Mouse (Mus musculus): ENCODE results near the gene T. TPM values are rescaled to one million over a fixed set of nuclear protein-coding genes. Genes with fewer than 3 reads are reported as not detected.

Gene T
- polyA plus RNA-seq, 1 experiment from 2014 or later: 1.3 TPM

DNA sequence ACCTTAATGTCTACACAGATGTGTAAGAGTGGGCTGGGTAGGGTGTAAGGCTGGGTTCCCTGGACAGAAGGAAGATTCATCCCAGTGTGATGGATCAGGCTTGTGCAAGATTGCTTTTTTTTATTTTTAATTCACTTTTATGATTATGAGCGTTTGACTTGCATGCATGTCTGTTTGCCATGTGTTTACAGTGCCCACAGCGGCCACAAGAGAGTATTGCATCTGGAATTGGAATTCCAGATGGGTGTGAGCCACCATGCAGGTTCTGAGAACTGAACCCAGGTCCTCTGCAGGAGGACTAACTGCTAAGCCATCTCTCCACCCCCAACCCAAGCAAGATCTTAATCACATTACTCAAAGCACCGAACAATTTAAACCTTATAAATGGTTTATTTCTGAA lies 9.8 kb downstream of the T start:
- ATAC-seq (ENCODE audit: low FRiP score, low read depth): no peak
- Histone ChIP-seq H3K4me3 (no peak overlapping the region), H3K27ac (no peak overlapping the region), H3K4me1 (no peaks in the 10 kb centered on the region), H3K4me2 (replicated peaks) (no peak overlapping the region), H3K36me3 (no peaks in the 10 kb centered on the region), H3K9me3 (no peaks in the 10 kb centered on the region), H3K27me3 (replicated peaks) (peaks cover 2% of the 10 kb centered on the region; the same call in 1 of the 2 replicates), H3K9ac (no peak overlapping the region)
- 64% methylated on average over 3 of the region's 3 CpGs for WGBS

DNA sequence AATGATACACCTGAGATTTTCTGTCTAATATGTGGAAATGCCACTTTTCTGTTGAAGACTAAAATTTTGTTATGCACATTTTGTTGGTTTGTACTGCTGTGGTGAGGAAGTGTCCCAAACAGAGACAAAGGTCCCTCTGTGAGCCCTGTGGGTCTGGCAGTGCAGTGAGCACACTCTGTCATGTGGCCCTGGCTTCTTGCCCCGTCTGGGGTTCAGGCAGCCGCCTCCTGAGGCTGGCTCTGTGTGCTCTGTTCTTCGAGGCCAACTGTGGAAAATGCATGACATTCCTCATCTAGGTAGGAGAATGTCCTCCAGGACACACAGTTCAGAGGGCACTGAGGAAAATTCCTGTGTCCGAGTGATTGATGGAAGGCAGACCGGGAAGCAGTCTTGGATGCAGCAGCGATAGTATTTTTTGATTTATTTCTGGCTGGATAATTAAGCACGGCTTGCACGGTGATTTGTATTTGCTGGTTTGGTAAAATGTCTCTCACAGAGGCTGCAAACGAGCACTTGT lies 13.5 kb downstream of the T start:
- no peaks in the 10 kb centered on the region for H3K4me1 ChIP-seq
- 20% methylated on average over 9 of the region's 9 CpGs for WGBS
- no peak for ATAC-seq (ENCODE audit: low FRiP score, low read depth)
- no peak overlapping the region for H3K27ac ChIP-seq
- H3K9ac ChIP-seq: no peak overlapping the region
- H3K36me3 ChIP-seq: no peaks in the 10 kb centered on the region
- no peaks in the 10 kb centered on the region for H3K27me3 ChIP-seq (replicated peaks)
- no peaks in the 10 kb centered on the region for H3K9me3 ChIP-seq
- H3K4me3 ChIP-seq: no peak overlapping the region
- H3K4me2 ChIP-seq (replicated peaks): no peak overlapping the region

DNA sequence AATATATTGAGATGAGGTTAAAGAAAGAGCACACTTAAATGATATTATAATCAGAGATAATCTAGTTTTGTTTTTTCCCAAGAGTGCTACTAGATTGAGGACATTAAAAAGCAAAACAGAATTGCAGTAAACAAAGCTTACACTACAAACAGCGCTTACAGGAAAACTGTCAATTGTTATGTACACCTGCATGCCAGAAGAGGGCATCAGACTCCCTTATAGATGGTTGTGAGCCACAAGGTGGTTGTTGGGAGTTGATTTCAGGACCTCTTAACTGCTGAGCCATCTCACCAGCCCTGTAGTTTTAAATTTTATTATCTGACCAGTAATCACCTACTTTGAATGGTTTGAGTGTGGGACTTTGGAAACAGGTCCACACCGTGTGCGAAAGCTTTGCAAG lies 14.1 kb downstream of the T start:
- WGBS: 71% methylated on average over 3 of the region's 3 CpGs
- no peak overlapping the region for H3K27ac ChIP-seq
- H3K27me3 ChIP-seq (replicated peaks): no peaks in the 10 kb centered on the region
- H3K4me2 ChIP-seq (replicated peaks): no peak overlapping the region
- H3K9me3 ChIP-seq: no peaks in the 10 kb centered on the region
- no peaks in the 10 kb centered on the region for H3K4me1 ChIP-seq
- H3K36me3 ChIP-seq: no peaks in the 10 kb centered on the region
- ATAC-seq (ENCODE audit: low FRiP score, low read depth): no peak
- no peak overlapping the region for H3K9ac ChIP-seq
- H3K4me3 ChIP-seq: no peak overlapping the region

DNA sequence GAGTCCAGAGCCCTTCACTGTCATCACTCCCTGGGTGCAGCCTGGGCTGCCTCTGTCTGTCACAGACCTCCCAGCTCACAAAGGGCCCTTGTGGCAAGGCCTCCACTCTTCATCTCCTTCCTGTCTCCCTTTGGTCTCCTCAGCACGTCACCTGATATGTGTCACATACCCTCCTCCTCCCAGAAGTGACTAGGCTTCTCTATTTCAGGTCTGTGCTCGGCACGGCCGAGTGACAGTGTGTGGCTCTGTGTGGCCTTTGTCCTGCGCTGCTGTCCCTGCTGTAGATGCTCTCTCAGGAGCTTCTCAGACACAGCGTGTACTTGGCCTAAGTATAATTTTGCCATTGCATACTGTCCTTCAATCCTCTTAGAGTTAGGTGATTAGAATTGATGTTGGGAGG lies 21.0 kb downstream of the T start:
- Histone ChIP-seq H3K36me3 (no peaks in the 10 kb centered on the region), H3K4me3 (no peak overlapping the region), H3K27ac (no peak overlapping the region), H3K9me3 (no peaks in the 10 kb centered on the region), H3K4me1 (0 out of 2 replicates have a peak, but pooled peaks cover 5% of the 10 kb centered on the region), H3K9ac (no peak overlapping the region), H3K4me2 (replicated peaks) (no peak overlapping the region), H3K27me3 (replicated peaks) (no peaks in the 10 kb centered on the region)
- WGBS: 61% methylated on average over 6 of the region's 6 CpGs
- ATAC-seq (ENCODE audit: low FRiP score, low read depth): no peak

DNA sequence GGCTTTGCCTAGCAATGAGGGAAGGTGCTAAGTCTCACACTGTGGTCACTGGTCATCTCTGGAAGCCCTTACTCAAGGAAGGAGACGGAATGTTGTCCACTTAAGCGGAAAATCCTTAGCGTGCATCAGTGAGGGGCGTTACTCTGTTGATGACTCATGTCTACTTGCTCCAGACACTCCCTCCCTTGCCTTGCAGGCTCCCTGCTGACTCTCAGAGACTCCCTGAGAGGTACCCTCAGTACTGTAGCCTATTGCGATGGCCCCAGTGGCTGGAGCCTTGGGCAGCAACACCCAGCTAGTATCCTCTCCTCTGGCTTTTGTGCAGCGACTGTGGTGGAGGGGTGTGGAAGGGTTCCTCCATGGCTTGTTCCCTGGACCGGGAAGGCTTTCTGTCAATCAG lies 21.4 kb downstream of the T start:
- H3K36me3 ChIP-seq: no peaks in the 10 kb centered on the region
- H3K4me1 ChIP-seq: 0 out of 2 replicates have a peak, but pooled peaks cover 5% of the 10 kb centered on the region
- no peak overlapping the region for H3K9ac ChIP-seq
- H3K4me2 ChIP-seq (replicated peaks): no peak overlapping the region
- H3K4me3 ChIP-seq: no peak overlapping the region
- no peak for ATAC-seq (ENCODE audit: low FRiP score, low read depth)
- no peaks in the 10 kb centered on the region for H3K27me3 ChIP-seq (replicated peaks)
- WGBS: 68% methylated on average over 7 of the region's 7 CpGs
- no peaks in the 10 kb centered on the region for H3K9me3 ChIP-seq
- H3K27ac ChIP-seq: no peak overlapping the region

DNA sequence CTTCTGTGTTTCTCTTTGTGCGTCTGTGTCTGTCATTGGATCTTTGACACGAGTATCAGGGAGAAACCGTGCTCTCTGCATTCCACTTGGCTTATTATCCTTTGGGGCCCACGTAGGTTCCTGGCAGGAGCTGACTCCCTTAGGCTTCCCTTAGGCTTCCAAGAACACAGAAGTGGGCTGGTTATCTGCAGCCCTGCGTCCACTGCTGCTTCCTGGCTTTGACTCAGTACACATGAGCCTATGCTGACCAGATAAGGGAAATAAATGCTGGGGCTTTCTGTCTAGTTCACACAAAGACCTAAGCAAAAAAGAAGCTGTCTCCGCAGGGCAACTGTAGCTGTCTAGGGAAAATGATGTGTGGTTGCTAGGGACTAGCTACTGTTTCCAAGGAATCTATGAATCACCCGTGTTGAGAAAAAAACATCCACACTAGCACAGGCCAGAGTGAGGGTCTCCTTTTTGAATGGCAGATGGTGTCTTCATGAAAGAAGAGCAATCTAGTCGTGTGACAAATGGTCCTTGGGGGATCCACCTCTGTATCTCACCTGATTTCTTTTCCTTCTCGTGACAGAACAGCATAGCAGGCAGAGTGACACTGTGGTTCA lies 22.7 kb downstream of the T start:
- no peak overlapping the region for H3K4me2 ChIP-seq (replicated peaks)
- H3K27ac ChIP-seq: no peak overlapping the region
- H3K36me3 ChIP-seq: no peaks in the 10 kb centered on the region
- 47% methylated on average over 9 of the region's 9 CpGs for WGBS
- H3K9me3 ChIP-seq: no peaks in the 10 kb centered on the region
- no peak overlapping the region for H3K9ac ChIP-seq
- H3K4me3 ChIP-seq: no peak overlapping the region
- H3K27me3 ChIP-seq (replicated peaks): no peaks in the 10 kb centered on the region
- no peak for ATAC-seq (ENCODE audit: low FRiP score, low read depth)
- 0 out of 2 replicates have a peak, but pooled peaks cover 5% of the 10 kb centered on the region for H3K4me1 ChIP-seq

DNA sequence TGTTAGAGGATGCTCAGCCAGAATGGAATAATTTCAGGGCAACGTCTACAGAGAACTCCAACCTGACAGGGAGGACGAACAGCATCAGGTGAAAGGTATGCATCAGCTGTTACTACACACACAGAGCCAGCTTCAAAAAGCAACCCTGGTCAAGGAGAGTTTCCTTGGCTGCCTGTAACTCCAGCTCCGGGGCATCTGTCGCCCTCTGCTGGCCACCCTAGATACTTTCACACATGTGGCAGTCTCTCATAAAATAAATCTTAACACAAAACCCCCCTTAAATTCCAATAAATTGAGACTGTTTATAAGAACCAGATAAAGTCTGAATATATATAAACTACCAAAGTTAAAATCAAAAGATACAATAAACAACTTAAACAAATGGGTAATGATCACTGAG lies 27.3 kb downstream of the T start:
- ATAC-seq (ENCODE audit: low FRiP score, low read depth): no peak
- 5% methylated on average over 4 of the region's 4 CpGs for WGBS
- Histone ChIP-seq H3K36me3 (no peaks in the 10 kb centered on the region), H3K4me2 (replicated peaks) (no peak overlapping the region), H3K9me3 (no peaks in the 10 kb centered on the region), H3K27me3 (replicated peaks) (no peaks in the 10 kb centered on the region), H3K4me1 (0 out of 2 replicates have a peak, but pooled peaks cover 5% of the 10 kb centered on the region), H3K9ac (no peak overlapping the region), H3K4me3 (no peak overlapping the region), H3K27ac (no peak overlapping the region)

DNA sequence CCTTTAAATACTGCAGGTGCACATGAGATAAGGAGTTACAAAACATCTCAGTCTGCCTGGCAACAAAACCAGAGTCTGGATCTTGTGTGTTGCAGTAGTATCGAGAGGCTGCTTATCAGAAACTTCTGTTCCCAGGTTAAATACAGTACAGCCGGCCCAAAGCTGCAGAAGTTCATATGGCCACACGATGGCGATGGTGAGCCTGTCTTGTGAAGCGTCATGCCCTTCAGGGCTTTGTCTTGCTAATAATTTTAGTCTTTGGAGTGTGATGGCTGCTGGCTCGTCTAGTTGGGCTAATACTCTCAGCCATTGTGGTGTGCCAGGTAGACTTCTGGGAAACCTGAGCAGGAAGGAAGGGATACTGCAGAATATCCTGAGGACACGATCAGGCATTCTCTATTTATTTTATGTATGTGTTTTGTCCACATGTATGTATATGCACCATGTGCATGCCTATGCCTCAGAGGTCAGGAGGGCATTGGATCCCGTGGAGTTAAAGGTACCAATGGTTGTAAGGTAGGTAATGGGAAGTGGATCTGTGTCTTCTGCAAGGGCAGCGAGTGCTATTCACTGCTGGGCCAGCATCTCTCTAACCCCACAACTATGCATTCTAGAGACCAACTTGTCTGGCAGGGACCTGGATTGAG lies 29.4 kb downstream of the T start:
- H3K4me1 ChIP-seq: no peaks in the 10 kb centered on the region
- 29% methylated on average over 9 of the region's 9 CpGs for WGBS
- 0 out of 2 replicates have a peak, but pooled peaks have one; percentile 22 for ATAC-seq (ENCODE audit: low FRiP score, low read depth)
- H3K27ac ChIP-seq: no peak overlapping the region
- no peak overlapping the region for H3K9ac ChIP-seq
- H3K36me3 ChIP-seq: no peaks in the 10 kb centered on the region
- H3K4me3 ChIP-seq: no peak overlapping the region
- H3K27me3 ChIP-seq (replicated peaks): no peaks in the 10 kb centered on the region
- no peaks in the 10 kb centered on the region for H3K9me3 ChIP-seq
- H3K4me2 ChIP-seq (replicated peaks): no peak overlapping the region

DNA sequence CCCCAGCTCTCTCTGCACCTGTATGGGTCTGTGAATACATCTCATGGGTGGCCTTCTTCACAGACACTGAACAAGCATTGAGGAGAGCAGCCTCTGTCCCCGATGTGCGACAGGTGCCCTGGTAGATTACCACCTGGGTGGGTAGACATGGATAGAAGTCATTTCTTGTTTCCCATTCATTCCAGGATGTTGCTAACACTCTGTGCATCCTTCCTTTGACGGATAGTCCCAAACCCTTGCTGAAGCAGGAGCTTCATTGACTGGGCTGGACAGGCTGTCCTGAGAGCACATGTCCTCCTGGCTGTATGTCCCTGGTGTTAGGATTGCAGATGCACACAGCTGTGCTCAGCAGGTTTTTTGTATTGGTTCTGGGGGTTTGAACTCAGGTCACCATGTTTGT lies 33.5 kb downstream of the T start:
- Histone ChIP-seq H3K4me2 (replicated peaks) (no peak overlapping the region), H3K9me3 (no peaks in the 10 kb centered on the region), H3K36me3 (no peaks in the 10 kb centered on the region), H3K9ac (no peak overlapping the region), H3K27me3 (replicated peaks) (peaks cover 9% of the 10 kb centered on the region; the same call in 1 of the 2 replicates), H3K27ac (no peak overlapping the region), H3K4me3 (no peak overlapping the region), H3K4me1 (no peaks in the 10 kb centered on the region)
- 91% methylated on average over 3 of the region's 3 CpGs for WGBS
- ATAC-seq (ENCODE audit: low FRiP score, low read depth): no peak

DNA sequence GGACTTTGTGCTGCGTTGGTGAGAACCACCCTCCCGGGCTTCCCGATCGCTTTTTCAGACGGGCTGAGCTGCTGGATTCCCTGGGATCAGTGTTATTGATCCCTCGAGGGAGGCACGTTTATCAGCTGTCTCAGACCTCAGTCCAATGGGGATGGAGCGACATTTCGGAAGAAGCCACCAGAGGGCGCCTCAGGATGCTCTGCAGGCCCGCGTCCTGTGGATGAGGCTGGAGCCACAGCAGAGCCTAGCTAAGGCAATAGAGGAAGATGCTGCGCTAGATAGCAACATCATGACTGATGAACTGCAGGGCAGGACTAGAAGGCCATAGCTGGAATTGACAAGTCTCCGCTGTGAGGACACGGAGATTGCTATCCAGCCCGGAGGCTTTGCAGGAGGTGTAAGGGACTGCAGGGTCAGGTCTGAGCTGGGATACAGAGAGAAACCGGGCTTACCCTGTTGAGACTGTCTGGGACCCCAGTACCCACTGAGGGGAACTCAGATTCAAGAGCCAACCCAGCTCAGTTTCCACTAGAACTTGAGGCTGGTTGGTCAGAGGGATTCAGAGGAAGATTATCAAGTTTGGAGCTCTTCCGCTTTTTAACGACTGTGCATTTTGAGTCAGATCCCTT lies 34.6 kb downstream of the T start:
- Histone ChIP-seq H3K4me2 (replicated peaks) (0 out of 2 replicates have a peak overlapping the region, but pooled peaks have one; percentile 24), H3K9me3 (no peaks in the 10 kb centered on the region), H3K9ac (no peak overlapping the region), H3K27ac (no peak overlapping the region), H3K4me1 (no peaks in the 10 kb centered on the region), H3K4me3 (no peak overlapping the region), H3K36me3 (no peaks in the 10 kb centered on the region), H3K27me3 (replicated peaks) (peaks cover 9% of the 10 kb centered on the region; the same call in 1 of the 2 replicates)
- WGBS: 18% methylated on average over 19 of the region's 19 CpGs
- ATAC-seq (ENCODE audit: low FRiP score, low read depth): peak; percentile 41; the same call in 1 of the 2 replicates

DNA sequence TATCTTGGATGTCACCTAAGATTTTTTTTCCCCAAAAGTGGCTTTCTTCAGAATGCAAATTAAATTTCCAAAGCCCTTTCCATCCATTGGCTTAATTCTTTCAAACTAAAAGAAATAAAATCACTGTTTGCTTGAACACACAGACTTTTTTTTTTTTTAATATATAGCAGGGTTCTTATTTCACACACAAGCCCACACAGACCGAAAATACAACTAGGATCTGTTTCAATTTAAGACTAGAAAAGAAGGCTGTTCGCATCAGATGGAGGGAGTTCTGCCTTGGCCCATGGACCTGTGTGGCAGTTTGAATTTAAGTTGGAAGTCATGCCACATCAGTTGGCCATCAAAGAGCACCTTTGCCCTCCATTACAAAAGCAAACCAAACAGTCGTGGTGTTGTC lies 44.3 kb downstream of the T start:
- ATAC-seq (ENCODE audit: low FRiP score, low read depth): no peak
- no peaks in the 10 kb centered on the region for H3K9me3 ChIP-seq
- H3K4me1 ChIP-seq: peaks cover 4% of the 10 kb centered on the region; the same call in 1 of the 2 replicates
- no peaks in the 10 kb centered on the region for H3K27me3 ChIP-seq (replicated peaks)
- H3K9ac ChIP-seq: no peak overlapping the region
- H3K36me3 ChIP-seq: no peaks in the 10 kb centered on the region
- H3K27ac ChIP-seq: no peak overlapping the region
- no peak overlapping the region for H3K4me2 ChIP-seq (replicated peaks)
- H3K4me3 ChIP-seq: no peak overlapping the region
- WGBS: 88% methylated on average over 3 of the region's 3 CpGs

DNA sequence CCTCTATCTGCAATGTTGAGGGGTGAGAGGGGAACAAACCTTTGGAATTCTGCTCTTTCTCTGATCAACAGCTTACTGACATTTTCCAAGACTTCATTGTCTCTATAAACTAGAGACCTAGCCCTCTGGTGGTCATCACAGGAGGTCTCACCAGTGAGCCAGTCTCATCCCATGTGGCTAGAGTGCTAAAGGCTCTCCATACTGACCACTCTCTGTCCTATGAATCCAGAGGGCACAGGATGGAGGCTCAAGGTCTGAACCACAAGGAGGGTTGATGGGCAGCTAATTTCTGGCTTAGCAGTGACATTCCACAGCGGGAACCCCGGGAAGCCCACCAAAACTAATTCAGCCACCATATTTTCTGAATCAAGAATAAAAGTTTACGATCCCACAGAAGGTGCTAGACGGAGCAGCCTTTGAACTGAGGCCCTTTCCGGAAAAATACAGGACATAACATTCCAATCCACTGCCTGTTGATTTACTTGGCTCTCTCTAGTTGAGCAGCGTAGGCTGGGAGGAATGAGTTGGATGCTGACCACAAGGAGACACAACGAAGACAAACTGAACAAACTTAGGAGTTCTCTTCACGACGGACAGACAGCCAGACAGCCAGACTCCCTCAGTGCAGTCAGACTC lies 45.4 kb downstream of the T start:
- no peak overlapping the region for H3K4me3 ChIP-seq
- no peak overlapping the region for H3K9ac ChIP-seq
- no peaks in the 10 kb centered on the region for H3K27me3 ChIP-seq (replicated peaks)
- no peaks in the 10 kb centered on the region for H3K36me3 ChIP-seq
- ATAC-seq (ENCODE audit: low FRiP score, low read depth): no peak
- H3K27ac ChIP-seq: no peak overlapping the region
- WGBS: 59% methylated on average over 9 of the region's 9 CpGs
- H3K4me1 ChIP-seq: peaks cover 4% of the 10 kb centered on the region; the same call in 1 of the 2 replicates
- H3K9me3 ChIP-seq: no peaks in the 10 kb centered on the region
- no peak overlapping the region for H3K4me2 ChIP-seq (replicated peaks)
